Mouse (Mus musculus) spleen, adult 10 weeks (tissue): ENCODE data around the gene Slco1a1. TPM values are rescaled to one million over a fixed set of nuclear protein-coding genes. Genes with fewer than 3 reads are reported as not detected.

ENCODE experiments used
- polyA plus RNA-seq: library from polyadenylated mRNA; stranded (reverse); fragments of 350-450 nt; fragmentation: Illumina TruSeq; extraction: RNeasy Lipid Tissue Mini Kit (QIAGEN cat#74804); gene quantifications from one replicate; pipeline ENCODE4 v1.2.3, GENCODE M21; 2015; ENCODE audit warnings: low replicate concordance; ENCODE audit not compliant: insufficient read depth

Slco1a1 gene
- not detected for polyA plus RNA-seq

DNA sequence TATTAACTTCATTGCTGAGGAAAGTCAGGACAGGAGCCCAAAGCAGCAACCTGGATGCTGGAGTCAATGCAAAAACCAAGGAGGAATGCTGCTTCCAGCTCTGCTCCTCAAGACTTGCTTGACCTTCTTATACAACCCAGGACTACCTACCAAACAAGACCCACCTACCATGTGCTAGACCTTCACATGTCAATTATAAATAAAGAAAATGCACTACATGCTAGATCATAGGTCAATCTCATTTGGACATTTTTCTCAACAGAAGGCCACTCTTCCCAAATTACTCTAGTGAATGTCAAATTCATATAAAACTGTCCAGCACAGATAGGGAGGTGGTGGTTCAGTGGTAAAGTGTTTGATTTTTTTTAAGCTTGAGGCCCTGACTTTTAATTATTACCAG, at the start of gene Slco1a1:
Gene Slco1a1 (minus strand): TSS at position 101 of the 400 bp plus-strand sequence.

Other genes with a start within 250 kb of the Slco1a1 start
- gene Gm5724, start 173.2 kb downstream of the Slco1a1 start, polyA plus RNA-seq: not detected
- gene Slco1a4, start 90.8 kb downstream of the Slco1a1 start, polyA plus RNA-seq: 0.17 TPM
- gene Gm6614, start 64.5 kb upstream of the Slco1a1 start, polyA plus RNA-seq: not detected